Mouse (Mus musculus) small intestine, adult 2 months (tissue): ENCODE results near the gene Olfr643. TPM values are rescaled to one million over a fixed set of nuclear protein-coding genes. Genes with fewer than 3 reads are reported as not detected.

Source experiments
- H3K27ac ChIP-seq: fragments of 200-500 bp; 2 replicates; pipeline ENCODE4 v1.5.1; 2012; ENCODE audit warnings: low read depth, low read length, control low read depth, inconsistent platforms; ENCODE audit not compliant: insufficient read depth
- H3K27me3 ChIP-seq: fragments of 200-500 bp; 2 replicates; pipeline ENCODE4 v1.6.1; 2012; ENCODE audit warnings: mild to moderate bottlenecking, moderate library complexity, low read length, inconsistent platforms; ENCODE audit not compliant: control insufficient read depth, insufficient read depth
- H3K36me3 ChIP-seq: fragments of 200-500 bp; 2 replicates; pipeline ENCODE4 v1.6.1; 2012; ENCODE audit warnings: mild to moderate bottlenecking, low read length, control low read depth, inconsistent platforms; ENCODE audit not compliant: control insufficient read depth, insufficient read depth
- H3K4me1 ChIP-seq: fragments of 200-500 bp; 2 replicates; pipeline ENCODE4 v1.6.1; 2012; ENCODE audit warnings: low read length, inconsistent platforms, mixed read lengths; ENCODE audit not compliant: control insufficient read depth, insufficient read depth, insufficient read length
- H3K4me3 ChIP-seq: fragments of 200-500 bp; 2 replicates; pipeline ENCODE4 v1.5.1; 2012; ENCODE audit warnings: low read depth, mild to moderate bottlenecking, control low read depth, inconsistent platforms, low read length, moderate library complexity
- CTCF ChIP-seq: fragments of 200-500 bp; IDR thresholded peaks from 2 replicates; pipeline ENCODE4 v1.5.1; 2012; ENCODE audit warnings: low read depth, mild to moderate bottlenecking, control low read depth, inconsistent platforms, low read length, moderate library complexity, mixed read lengths; ENCODE audit not compliant: insufficient replicate concordance, insufficient read length; ENCODE audit errors: extremely low read depth
- POLR2A ChIP-seq: fragments of 200-500 bp; IDR thresholded peaks from 2 replicates; pipeline ENCODE4 v1.6.1; 2012; ENCODE audit warnings: low read depth, mild to moderate bottlenecking, control low read depth, inconsistent platforms, low read length, moderate library complexity
- WGBS: fragments of 180-500 bp; shearing (Covaris S2); methylation state at CpG from one replicate; pipeline ENCODE4 v1.1.7; 2018; 5-methylcytosine and 5-hydroxymethylcytosine counted together
- polyA plus RNA-seq: library from polyadenylated mRNA; depleted of rRNA; stranded (reverse); fragments of >200 nt; gene quantifications from 2 replicates; pipeline ENCODE4 v1.2.3, GENCODE M21; 2012

Olfr643 gene
- polyA plus RNA-seq, 1 experiment: not detected

GRCm38 (mm10) chr7:104059215-104059614, 78.0 kb downstream of the Olfr643 start:
- Histone ChIP-seq H3K27me3 (no peaks in the 10 kb centered on the region), H3K36me3 (no peaks in the 10 kb centered on the region), H3K27ac (no peak overlapping the region), H3K4me1 (no peaks in the 10 kb centered on the region), H3K4me3 (no peak overlapping the region)
- WGBS: 88% methylated on average over 1 of the region's 1 CpGs
- TF ChIP-seq POLR2A (no peak), CTCF (no peak)

- no peak for TF ChIP-seq CTCF
- no peak for TF ChIP-seq POLR2A
- H3K27me3 ChIP-seq: no peaks in the 10 kb centered on the region
- no peak within 1 kb of the TSS for H3K4me3 ChIP-seq
- H3K36me3 ChIP-seq: no peaks in the 10 kb centered on the region
- H3K4me1 ChIP-seq: no peaks in the 10 kb centered on the region
- 58% methylated on average over 1 of the region's 1 CpGs for WGBS
- H3K27ac ChIP-seq: no peak within 1 kb of the TSS
Measured at GRCm38 (mm10) chr7:104052566-104052965, 84.6 kb downstream of the Olfr643 start, which contains the start of gene Olfr642. Gene Olfr642 (minus strand): TSS chr7:104052666.

DNA sequence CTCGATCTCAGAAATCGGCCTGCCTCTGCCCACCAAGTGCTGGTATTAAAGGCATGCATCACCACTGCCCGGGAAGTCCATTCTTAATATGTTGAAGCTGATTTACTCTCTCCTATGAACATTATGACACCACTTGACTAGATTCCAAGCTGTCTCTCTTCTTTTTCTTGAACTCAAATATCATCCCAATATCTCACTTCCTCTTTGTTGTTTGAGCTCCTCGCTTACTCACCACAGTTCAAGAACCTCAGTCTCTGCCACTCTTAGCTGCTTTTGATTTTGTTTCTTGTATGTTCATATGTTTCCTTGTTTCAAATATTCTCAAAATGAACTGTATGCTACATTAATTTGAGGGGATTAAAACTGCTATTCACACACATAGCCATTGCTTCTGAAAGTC, 86.5 kb downstream of the Olfr643 start:
- Histone ChIP-seq H3K4me1 (no peaks in the 10 kb centered on the region), H3K36me3 (no peaks in the 10 kb centered on the region), H3K27me3 (no peaks in the 10 kb centered on the region), H3K27ac (no peak overlapping the region), H3K4me3 (no peak overlapping the region)
- TF ChIP-seq POLR2A (no peak), CTCF (no peak)
- WGBS: 82% methylated on average over 4 of the region's 4 CpGs

DNA sequence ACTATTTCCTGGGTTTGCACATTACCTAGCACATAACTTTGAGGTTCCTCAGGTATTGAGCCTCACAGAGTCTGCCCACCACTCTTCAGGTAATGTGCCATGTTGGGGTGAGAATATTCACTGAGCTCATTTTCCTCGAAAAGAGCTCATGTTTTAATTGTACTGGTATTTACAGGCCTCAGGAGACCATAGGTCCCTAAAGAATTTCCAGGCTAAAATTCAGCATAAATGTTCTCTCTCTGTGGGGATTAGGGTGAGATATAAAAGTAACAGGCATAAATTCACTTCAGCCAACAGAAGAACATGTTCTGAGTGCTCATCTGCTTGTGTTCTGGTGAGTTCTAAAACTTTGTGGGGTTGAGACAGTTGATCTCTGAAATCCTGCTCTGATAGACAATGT, 102.1 kb downstream of the Olfr643 start, which contains the start of gene Olfr641:
TSS of gene Olfr641 (plus strand) at position 301 of the 400 bp plus-strand sequence.
- H3K4me1 ChIP-seq: no peaks in the 10 kb centered on the region
- 60% methylated on average over 1 of the region's 1 CpGs for WGBS
- TF ChIP-seq CTCF (no peak), POLR2A (no peak)
- H3K4me3 ChIP-seq: no peak within 1 kb of the TSS
- H3K36me3 ChIP-seq: no peaks in the 10 kb centered on the region
- no peaks in the 10 kb centered on the region for H3K27me3 ChIP-seq
- H3K27ac ChIP-seq: no peak within 1 kb of the TSS

- H3K4me1 ChIP-seq: no peaks in the 10 kb centered on the region
- no peak overlapping the region for H3K4me3 ChIP-seq
- TF ChIP-seq POLR2A (no peak), CTCF (no peak)
- no peaks in the 10 kb centered on the region for H3K36me3 ChIP-seq
- WGBS: 76% methylated on average over 3 of the region's 3 CpGs
- no peaks in the 10 kb centered on the region for H3K27me3 ChIP-seq
- H3K27ac ChIP-seq: no peak overlapping the region
Measured at GRCm38 (mm10) chr7:104026978-104027377, 110.2 kb downstream of the Olfr643 start.

DNA sequence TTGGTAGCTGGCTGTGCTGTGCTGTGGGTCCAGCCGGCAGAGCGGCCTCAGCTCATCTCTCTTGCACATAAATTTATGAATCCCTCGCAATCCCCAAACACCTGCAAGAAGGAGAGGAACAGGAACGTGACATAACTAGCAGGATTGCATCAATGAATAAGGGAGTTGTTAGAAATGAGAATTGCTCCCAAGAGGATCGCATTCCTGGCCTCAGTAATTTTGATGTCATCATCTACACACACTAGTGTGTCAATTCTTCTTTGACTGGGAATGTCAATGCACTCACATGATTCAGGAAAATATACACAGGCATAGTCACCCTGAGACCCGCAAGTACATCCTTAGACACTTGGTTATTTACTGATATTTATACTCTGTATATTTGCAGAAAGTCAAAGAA, 111.7 kb downstream of the Olfr643 start, which contains the start of gene Olfr640:
TSS of gene Olfr640 (minus strand) at position 101 of the 400 bp plus-strand sequence.
- H3K27ac ChIP-seq: no peak within 1 kb of the TSS
- no peaks in the 10 kb centered on the region for H3K36me3 ChIP-seq
- H3K27me3 ChIP-seq: no peaks in the 10 kb centered on the region
- H3K4me3 ChIP-seq: no peak within 1 kb of the TSS
- H3K4me1 ChIP-seq: no peaks in the 10 kb centered on the region
- TF ChIP-seq POLR2A (no peak), CTCF (no peak)
- 78% methylated on average over 6 of the region's 6 CpGs for WGBS

DNA sequence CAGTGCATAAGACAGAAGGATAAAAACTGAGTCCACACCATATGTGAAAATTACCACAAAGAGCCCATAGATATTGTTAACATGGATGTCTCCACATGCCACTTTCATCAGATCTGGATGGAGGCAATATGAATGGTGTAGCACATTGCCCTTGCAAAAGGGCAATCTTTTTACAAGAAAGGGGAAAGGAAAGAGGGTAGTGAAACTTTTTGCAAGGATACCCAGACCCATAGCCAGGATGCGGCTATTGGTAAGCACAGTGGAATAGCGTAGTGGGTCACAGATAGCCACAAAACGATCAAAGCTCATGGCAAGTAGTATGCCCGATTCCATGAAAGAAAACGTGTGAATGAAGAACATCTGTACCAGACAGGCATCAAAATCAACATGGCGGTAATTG, 115.6 kb downstream of the Olfr643 start:
- WGBS: 90% methylated on average over 6 of the region's 6 CpGs
- TF ChIP-seq CTCF (no peak), POLR2A (no peak)
- H3K27ac ChIP-seq: no peak overlapping the region

More for the DNA sequence above, 115.6 kb downstream of the Olfr643 start:
- H3K4me1 ChIP-seq: no peaks in the 10 kb centered on the region
- no peaks in the 10 kb centered on the region for H3K36me3 ChIP-seq
- H3K4me3 ChIP-seq: no peak overlapping the region
- H3K27me3 ChIP-seq: no peaks in the 10 kb centered on the region
